Mouse (Mus musculus) heart, adult 18-20 months (tissue): ENCODE results near the gene Tspoap1. TPM values are rescaled to one million over a fixed set of nuclear protein-coding genes. Genes with fewer than 3 reads are reported as not detected.

Experiments used
- DNase-seq, 2 experiments: peaks; one replicate each; pipeline ENCODE4 v3.0.0; 2021 to 2022; ENCODE audit warnings: mixed read lengths in 1 of 2
- microRNA-seq, 2 experiments: library from miRNA; unstranded; fragments of <30 nt; microRNA quantifications; one replicate each; pipeline ENCODE4 v1.2.0; 2022
- total RNA-seq, 2 experiments: library from RNA; stranded (reverse); gene quantifications; 2 replicates each; pipeline ENCODE4 v1.2.3; 2021

Gene Tspoap1
- total RNA-seq, 2 experiments from 2014 or later: 0.15 TPM; not detected in 1

DNA sequence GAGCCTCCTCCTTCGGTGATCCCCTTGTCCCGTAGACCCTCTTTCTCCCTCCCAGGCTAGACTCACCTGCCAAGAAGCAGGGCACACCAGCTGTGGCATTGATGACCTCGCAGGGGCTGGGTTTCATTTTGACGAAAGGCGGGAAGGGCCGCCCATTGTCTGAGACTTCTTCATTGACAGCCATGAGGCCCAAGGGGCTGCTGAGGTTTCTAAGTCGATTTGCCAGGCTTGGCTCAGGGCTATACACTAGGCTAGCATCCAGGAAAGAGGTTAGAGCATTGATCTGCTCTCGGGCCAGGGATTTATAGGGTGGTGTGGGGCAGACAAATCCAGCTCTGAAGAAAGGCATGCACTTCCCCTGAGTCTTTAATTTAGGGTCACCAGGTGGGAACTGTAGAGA is 54.5 kb downstream of the Tspoap1 start:
- no peak for DNase-seq

DNA sequence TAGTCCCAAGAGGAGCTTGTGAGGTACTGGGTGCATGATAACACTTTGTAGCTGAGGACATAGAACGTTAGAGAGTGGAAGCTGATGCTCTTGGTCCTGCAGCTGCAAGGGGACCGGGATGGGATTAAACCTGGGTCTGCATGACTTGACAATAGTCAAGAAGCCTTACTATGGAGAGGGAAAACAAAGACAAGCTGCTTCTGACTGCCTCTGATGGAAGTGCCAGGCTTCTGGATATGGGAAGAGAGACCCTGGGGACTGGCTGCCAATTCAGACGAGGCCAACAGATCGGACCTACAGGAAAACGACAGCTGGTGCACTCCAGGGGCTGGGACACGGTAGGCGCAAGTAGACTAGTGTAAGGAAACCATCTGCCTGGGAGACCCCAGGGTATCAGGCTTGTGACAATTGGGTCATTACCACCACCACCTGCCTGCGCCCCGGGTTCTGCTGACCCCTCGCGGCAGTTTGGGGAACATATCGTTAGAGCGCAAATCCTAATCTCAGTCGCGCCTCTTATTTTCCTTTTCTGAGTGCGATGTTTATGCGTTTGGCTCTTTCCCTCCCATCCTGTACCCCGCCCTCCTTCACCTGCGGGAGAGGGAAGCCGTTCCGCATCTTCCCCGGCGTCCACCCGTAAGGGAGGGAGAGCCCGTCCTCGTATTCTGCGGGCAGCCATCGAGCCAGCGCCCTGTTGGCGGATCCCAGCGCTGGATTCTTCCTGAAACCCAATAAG is 56.5 kb downstream of the Tspoap1 start:
- DNase-seq: peak in 1 of 2 experiments; percentile 45

DNA sequence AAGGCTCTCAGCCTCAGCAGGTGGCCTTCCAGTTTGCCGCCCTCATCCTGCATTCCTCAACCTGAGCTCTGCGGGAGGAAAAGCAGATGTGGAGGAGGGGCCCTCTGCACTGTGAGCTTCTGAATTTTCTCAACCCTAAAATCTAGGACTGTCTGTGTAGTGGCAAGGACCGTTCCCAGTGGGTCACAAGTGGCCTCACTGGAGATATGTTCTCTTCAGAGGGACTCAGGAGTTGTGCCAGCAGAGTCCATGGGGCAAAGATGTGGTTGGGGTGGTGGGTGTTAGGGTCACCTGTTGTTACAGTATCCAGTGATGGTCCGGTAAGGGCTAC is 57.1 kb downstream of the Tspoap1 start:
- DNase-seq: no peak

DNA sequence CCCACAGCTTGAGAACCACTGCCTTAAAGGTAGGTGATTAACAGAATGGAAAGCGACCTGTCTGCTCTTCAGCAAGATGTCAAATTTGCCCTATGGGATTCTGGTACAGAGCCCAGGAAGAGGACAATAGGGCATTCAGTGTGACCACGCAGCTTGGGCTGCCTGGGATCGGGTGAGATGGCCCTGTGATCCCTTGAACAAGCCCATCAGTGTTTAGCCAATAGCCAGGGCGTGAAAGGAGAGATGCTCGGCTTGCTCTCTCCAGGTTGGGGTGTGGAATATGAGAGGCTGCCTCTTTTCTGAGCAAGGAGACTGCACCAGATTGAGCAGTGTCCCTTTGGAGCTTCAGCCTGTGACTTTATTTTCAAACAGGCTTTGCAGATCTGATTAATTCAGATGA is 61.2 kb downstream of the Tspoap1 start:
- DNase-seq: no peak

- DNase-seq: no peak
Measured at GRCm38 (mm10) chr11:87828239-87828900, 68.0 kb downstream of the Tspoap1 start, which contains the start of gene Lpo. Gene Lpo (minus strand): TSS chr11:87828289.

Small RNA genes within 50 kb of the gene (microRNA-seq; reads per million reads assigned to microRNA genes)
- gene Mir142: 0 reads per million in 2 experiments
- 0 reads per million in 2 experiments for gene Mir142b

Other genes starting within 250 kb of the Tspoap1 start
- not detected for gene Gm11492, start 193.9 kb upstream of the Tspoap1 start, total RNA-seq
- gene Sept4, start 191.6 kb upstream of the Tspoap1 start, total RNA-seq: 10 to 100 TPM; 31.8 to 37.7 TPM
- 10 to 100 TPM; 22.9 to 25.2 TPM for gene Mtmr4, start 168.4 kb upstream of the Tspoap1 start, total RNA-seq
- not detected for gene Hsf5, start 143.4 kb upstream of the Tspoap1 start, total RNA-seq
- under 1 TPM; 0.10 to 0.67 TPM for gene Rnf43, start 97.8 kb upstream of the Tspoap1 start, total RNA-seq
- 10 to 100 TPM; 42.8 to 46.1 TPM for gene Supt4a, start 23.0 kb upstream of the Tspoap1 start, total RNA-seq
- not detected for gene Mpo, start 33.0 kb downstream of the Tspoap1 start, total RNA-seq
- not detected for gene Lpo, start 67.7 kb downstream of the Tspoap1 start, total RNA-seq
- gene Mks1, start 92.7 kb downstream of the Tspoap1 start, total RNA-seq: 1 to 10 TPM; 2.2 to 3.8 TPM
- gene Epx, start 115.0 kb downstream of the Tspoap1 start, total RNA-seq: not detected
- gene Olfr462, start 131.7 kb downstream of the Tspoap1 start, total RNA-seq: not detected
- not detected for gene Olfr463, start 136.8 kb downstream of the Tspoap1 start, total RNA-seq
- not detected for gene Olfr464, start 160.4 kb downstream of the Tspoap1 start, total RNA-seq
- gene Dynll2, start 227.0 kb downstream of the Tspoap1 start, total RNA-seq: 100 to 1,000 TPM; 410 to 444 TPM